Mouse (Mus musculus): ENCODE results near the gene Sh3bp4.

GRCm38 (mm10) chr1:89082171-89082882 is 12.1 kb downstream of the Sh3bp4 start:
- no peak for TF ChIP-seq CTCF (IDR thresholded peaks at IDR 0.05; ENCODE audit: extremely low read depth, insufficient read depth, insufficient read length, insufficient replicate concordance)
- no peak for TF ChIP-seq POLR2A (IDR thresholded peaks at IDR 0.05; ENCODE audit: low read depth, low read length)
